Mouse (Mus musculus): Measurements from ENCODE around the gene Zfp87. TPM values are rescaled to one million over a fixed set of nuclear protein-coding genes. Genes with fewer than 3 reads are reported as not detected.

The Zfp87 gene
- polyA plus RNA-seq, 1 experiment, result 25.7 TPM

- no peak for TF ChIP-seq CTCF (IDR thresholded peaks at IDR 0.05; ENCODE audit: borderline replicate concordance, extremely low read depth, insufficient read depth, insufficient read length)
- no peak for TF ChIP-seq POLR2A (IDR thresholded peaks at IDR 0.05; ENCODE audit: borderline replicate concordance, extremely low read depth, insufficient read depth, insufficient read length, poor library complexity, severe bottlenecking)
- peak; percentile 96 for DNase-seq (ENCODE audit: low read depth)
These were observed 42.2 kb downstream of the Zfp87 start, which contains the start of gene Zfp874b for GRCm38 (mm10) chr13:67483625-67484423. Zfp874b (minus strand) TSS chr13:67484258.

- no peak for DNase-seq (ENCODE audit: low read depth)
- TF ChIP-seq POLR2A (IDR thresholded peaks at IDR 0.05; ENCODE audit: borderline replicate concordance, extremely low read depth, insufficient read depth, insufficient read length, poor library complexity, severe bottlenecking), result no peak
- TF ChIP-seq CTCF (IDR thresholded peaks at IDR 0.05; ENCODE audit: borderline replicate concordance, extremely low read depth, insufficient read depth, insufficient read length), result peak; percentile 11; the same call in 1 of the 2 replicates
These were observed 44.4 kb downstream of the Zfp87 start for GRCm38 (mm10) chr13:67481528-67481927.

GRCm38 (mm10) chr13:67469274-67469673 lies 56.7 kb downstream of the Zfp87 start:
- no peak for TF ChIP-seq CTCF (IDR thresholded peaks at IDR 0.05; ENCODE audit: borderline replicate concordance, extremely low read depth, insufficient read depth, insufficient read length)
- no peak for TF ChIP-seq POLR2A (IDR thresholded peaks at IDR 0.05; ENCODE audit: borderline replicate concordance, extremely low read depth, insufficient read depth, insufficient read length, poor library complexity, severe bottlenecking)
- DNase-seq (ENCODE audit: low read depth), result no peak

Other genes starting within 250 kb of the Zfp87 start
- gene Zfp458, start 247.7 kb downstream of the Zfp87 start, polyA plus RNA-seq (2012; rRNA removed), result 3.6 and 5.3 TPM in 2 replicates
- 1.8 and 2.6 TPM in 2 replicates for gene Zfp457, start 219.7 kb downstream of the Zfp87 start, polyA plus RNA-seq (2012; rRNA removed)
- gene Zfp595, start 193.6 kb downstream of the Zfp87 start, polyA plus RNA-seq (2012; rRNA removed), result 2.2 and 2.3 TPM in 2 replicates
- gene Gm28044, start 165.6 kb downstream of the Zfp87 start, polyA plus RNA-seq (2012; rRNA removed), result 0.30 TPM in 1 of 2 replicates, not detected in the other
- 0.66 and 0.70 TPM in 2 replicates for gene Zfp953, start 165.6 kb downstream of the Zfp87 start, polyA plus RNA-seq (2012; rRNA removed)
- not detected in 2 replicates for gene Gm28041, start 150.4 kb downstream of the Zfp87 start, polyA plus RNA-seq (2012; rRNA removed)
- 0.32 and 0.42 TPM in 2 replicates for gene Zfp456, start 150.4 kb downstream of the Zfp87 start, polyA plus RNA-seq (2012; rRNA removed)
- 3.4 and 4.0 TPM in 2 replicates for gene Zfp429, start 126.4 kb downstream of the Zfp87 start, polyA plus RNA-seq (2012; rRNA removed)
- 0.59 TPM in 2 replicates for gene Zfp459, start 104.8 kb downstream of the Zfp87 start, polyA plus RNA-seq (2012; rRNA removed)
- 3.1 and 3.3 TPM in 2 replicates for gene Zfp874a, start 74.6 kb downstream of the Zfp87 start, polyA plus RNA-seq (2012; rRNA removed)
- 2.9 and 3.3 TPM in 2 replicates for gene Zfp874b, start 41.9 kb downstream of the Zfp87 start, polyA plus RNA-seq (2012; rRNA removed)
- gene Zfp58, start 25.6 kb downstream of the Zfp87 start, polyA plus RNA-seq (2012; rRNA removed), result 5.4 and 5.6 TPM in 2 replicates
- gene Gm26965, start within 50 bp of the Zfp87 start, polyA plus RNA-seq (2012; rRNA removed), result not detected in 2 replicates
- 8.5 and 9.0 TPM in 2 replicates for gene Zfp748, start 27.7 kb upstream of the Zfp87 start, polyA plus RNA-seq (2012; rRNA removed)
- 2.7 and 3.3 TPM in 2 replicates for gene Zfp729b, start 83.5 kb upstream of the Zfp87 start, polyA plus RNA-seq (2012; rRNA removed)
- gene Gm49345, start 111.6 kb upstream of the Zfp87 start, polyA plus RNA-seq (2012; rRNA removed), result not detected in 2 replicates
- 3.6 and 4.3 TPM in 2 replicates for gene Zfp729a, start 111.6 kb upstream of the Zfp87 start, polyA plus RNA-seq (2012; rRNA removed)
- 9.9 and 12.2 TPM in 2 replicates for gene Zfp738, start 160.9 kb upstream of the Zfp87 start, polyA plus RNA-seq (2012; rRNA removed)
- gene Zfp65, start 203.0 kb upstream of the Zfp87 start, polyA plus RNA-seq (2012; rRNA removed), result 7.3 and 10.3 TPM in 2 replicates
- 4.4 and 4.6 TPM in 2 replicates for gene Zfp85, start 229.1 kb upstream of the Zfp87 start, polyA plus RNA-seq (2012; rRNA removed)